Mouse (Mus musculus) brain, embryonic 14.5 days (tissue): Measurements from ENCODE around the gene Ebf4.

Experiments
- CTCF ChIP-seq: fragments of 200-500 bp; IDR thresholded peaks from 2 replicates; pipeline ENCODE4 v1.5.1; 2012; ENCODE audit warnings: inconsistent platforms, mild to moderate bottlenecking, moderate library complexity, borderline replicate concordance; ENCODE audit not compliant: insufficient read depth, insufficient read length; ENCODE audit errors: extremely low read depth
- POLR2A ChIP-seq: fragments of 200-500 bp; IDR thresholded peaks from 2 replicates; pipeline ENCODE4 v1.6.1; 2012; ENCODE audit warnings: mild to moderate bottlenecking, inconsistent platforms, borderline replicate concordance; ENCODE audit not compliant: poor library complexity, insufficient read depth, insufficient read length, severe bottlenecking; ENCODE audit errors: extremely low read depth

DNA sequence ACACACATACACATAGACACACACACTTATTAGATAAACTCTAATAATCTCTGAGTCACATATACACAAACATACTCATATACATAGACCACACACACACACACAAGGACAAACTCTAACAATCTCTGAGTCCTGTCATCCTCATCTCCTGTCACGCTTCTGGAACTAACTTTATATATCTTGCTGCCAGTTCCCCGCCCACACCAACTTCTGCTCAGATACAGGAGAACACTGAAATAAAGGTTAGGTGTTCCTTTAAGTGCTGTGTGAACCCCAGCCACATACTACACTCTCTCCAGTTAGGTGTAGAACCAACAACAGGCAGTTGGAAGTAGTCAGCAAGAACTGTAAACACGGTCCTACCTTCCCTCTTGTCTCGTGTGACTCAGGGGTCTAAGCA is 34.1 kb upstream of the Ebf4 start:
- TF ChIP-seq CTCF (no peak), POLR2A (no peak)
